Mouse (Mus musculus): ENCODE data around the gene Zfp605.
"Not testable (repeated sequence)": the region's sequence is repeated elsewhere in the genome, so short reads cannot be mapped to it uniquely, and the experiment has no call there.

Zfp605 gene

DNA sequence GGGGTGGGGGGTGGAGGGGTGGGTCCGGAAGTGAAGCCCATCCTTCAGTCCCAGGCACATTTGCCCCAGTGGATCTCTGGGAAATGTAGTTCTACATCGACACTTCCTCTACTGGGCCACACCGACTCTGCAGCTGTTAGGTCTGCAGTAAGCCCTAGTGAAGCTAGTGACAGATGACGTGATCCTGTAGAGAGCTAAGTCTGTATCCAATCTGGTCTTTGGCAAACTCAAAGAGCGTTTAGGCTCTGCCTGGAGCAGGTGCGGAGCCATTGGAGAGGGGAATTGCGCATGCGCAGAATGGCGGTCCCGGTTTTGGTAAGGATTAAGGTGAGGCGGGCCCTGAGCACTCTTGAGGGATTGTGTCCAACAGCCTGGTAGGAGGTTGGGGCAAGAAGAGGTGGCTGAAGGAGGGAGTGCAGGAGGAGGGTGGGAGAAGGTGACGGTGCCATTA lies at the start of gene Zfp605:
Gene Zfp605, plus strand, starts transcription at position 102 of the 451 bp plus-strand sequence.
- DNase-seq (ENCODE audit: low spot score in 2 of 2), result peak; percentile 79 to 89

DNA sequence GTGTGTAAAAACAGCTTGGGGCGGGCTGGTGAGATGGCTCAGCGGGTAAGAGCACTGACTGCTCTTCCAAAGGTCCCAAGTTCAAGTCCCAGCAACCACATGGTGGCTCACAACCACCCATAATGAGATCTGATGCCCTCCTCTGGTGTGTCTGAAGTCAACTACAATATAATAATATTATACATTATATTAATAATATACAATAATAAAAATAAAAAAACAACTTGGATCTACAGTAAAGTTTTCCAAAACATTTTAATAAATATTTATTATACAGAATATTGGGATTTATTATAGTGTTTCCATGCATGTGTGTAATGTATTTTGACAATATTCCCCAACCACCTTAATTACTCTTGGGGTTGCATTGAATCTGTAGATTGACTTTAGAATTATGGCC lies 37.5 kb upstream of the Zfp605 start, which contains the start of gene Gm17655:
Gene Gm17655, minus strand, starts transcription at position 101 of the 400 bp plus-strand sequence.
- DNase-seq (ENCODE audit: low spot score in 2 of 2), result not testable (repeated sequence)

DNA sequence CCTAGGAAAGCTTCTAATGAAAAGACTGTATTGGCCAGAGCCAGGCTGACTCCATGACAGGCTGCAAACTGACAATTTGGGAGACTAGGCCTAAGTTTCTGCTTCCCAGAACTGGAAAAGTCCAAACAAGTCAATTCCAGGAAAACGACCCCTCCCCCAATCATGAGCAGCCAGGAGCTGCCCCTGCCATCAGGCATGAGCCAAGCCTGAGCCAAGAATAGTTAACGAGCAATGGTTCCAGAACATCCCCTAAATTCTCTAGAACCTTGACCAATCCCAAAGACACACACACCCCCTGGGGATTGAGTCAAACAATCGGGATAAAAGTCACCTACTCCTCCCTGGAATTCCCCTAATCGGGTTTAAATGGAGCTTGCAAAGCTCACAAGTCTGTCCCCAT lies 26.9 kb upstream of the Zfp605 start:
- no peak for DNase-seq (ENCODE audit: low spot score in 2 of 2)

DNA sequence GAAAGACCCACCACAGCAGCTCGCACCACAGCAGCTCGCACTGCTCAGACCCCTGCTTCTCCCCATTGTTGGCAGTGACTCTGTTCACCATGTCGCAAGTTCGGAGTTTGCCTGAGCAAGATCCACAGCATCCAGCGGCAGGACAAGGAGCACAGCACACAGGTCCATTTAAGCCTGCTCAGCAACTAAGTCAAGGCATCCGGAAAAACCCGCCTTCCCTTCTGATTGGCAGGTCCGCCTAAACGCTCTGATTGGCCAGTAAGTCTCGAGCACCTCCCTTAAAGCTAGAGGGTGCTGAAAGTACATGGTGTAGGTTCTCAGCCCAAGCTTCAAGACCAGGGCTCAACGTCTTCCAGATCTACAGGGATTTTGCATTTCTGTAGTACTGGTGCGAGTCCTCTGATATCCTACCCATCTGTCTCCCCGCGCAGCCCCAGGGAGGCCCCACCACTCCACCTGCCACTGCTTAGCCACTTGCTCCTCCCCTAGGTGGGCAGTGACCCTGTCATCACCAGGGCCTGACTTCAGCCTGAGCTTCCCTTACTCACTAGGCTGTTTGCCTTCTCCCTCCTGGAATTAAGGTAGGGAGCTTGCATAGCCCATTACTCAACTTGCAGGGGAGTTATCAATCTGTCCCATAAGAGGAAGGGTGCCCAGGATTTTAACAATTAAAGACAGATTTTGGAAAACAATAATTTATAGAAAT lies 23.6 kb upstream of the Zfp605 start:
- DNase-seq (ENCODE audit: low spot score in 2 of 2), result no peak

DNA sequence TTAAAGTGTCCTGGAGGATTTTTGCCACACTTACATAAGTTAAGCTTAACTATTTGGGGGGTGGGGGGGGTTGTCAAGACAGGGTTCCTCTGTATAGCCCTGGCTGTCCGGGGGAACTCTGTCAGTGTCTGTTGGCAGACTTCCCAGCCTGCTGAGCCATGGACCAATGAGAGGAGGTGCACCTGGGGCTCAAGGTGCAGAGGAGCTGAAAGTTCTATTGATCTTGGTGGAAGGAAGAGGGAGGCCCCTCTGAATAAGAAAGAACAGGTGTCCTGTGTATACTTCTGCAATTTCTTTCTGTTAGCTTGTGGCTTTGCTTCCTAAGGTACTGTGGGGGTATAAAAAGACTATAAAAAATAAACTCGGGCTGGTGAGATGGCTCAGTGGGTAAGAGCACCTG lies 18.3 kb upstream of the Zfp605 start:
- DNase-seq (ENCODE audit: low spot score in 2 of 2), result no peak

DNA sequence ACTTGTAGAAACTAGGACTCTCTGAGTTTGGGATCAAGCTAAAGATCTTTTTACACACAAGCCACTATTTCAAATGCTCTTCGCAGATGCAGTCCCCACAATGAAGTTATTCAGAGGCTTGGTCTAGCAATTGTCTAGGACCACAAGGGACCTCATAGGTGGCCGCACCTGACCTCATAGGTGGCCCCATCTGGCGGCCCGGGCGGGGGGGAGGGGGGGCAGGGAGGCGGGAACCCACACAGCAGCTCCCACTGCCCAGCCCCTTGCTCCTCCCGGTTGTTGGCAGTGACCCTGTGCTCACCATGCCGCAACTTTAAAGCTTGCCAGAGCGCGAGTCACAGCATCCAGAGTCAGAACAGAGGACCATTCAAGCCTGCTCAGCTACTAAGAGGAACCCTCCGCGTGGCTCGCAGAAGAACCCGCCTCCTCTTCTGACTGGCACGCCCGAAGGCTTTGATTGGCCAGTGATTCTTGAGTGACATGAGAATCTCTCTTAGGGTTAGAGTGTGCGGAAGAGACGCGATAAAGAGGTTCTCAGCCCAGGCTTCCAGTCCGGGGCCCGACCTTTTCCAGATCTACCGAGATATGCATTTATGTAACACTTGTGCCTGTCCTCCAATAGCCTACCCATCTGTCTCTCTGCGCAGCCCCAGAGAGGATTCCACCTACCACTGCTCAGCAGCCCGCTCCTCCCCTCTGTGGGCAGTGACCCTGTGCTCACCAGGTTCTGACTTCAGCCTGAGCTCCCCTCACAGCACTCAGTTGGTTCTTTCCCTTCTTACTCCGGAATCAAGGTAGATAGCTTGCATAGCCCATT lies 15.7 kb upstream of the Zfp605 start, which contains the start of gene Gm35315:
Gene Gm35315, minus strand, starts transcription at position 391 of the 817 bp plus-strand sequence.
- DNase-seq (ENCODE audit: low spot score in 2 of 2), result peak; percentile 63 to 79

DNA sequence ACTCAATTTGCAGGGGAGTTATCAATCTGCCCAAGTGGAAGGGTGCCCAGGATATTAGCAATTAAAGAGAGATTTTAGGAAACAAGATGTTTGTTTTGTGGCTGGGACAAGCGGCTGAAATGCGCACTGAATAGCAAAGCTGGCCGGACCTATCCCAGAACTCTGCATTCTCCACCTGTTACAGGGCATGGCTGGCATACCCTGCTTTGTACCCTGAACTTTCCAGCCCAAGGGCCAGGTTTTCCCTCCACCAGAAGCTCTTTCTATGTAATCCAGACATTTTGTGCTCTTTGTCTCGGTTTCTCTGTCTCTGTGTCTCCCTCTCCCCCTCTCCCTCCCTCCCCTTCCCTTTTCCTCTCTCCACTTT lies 15.1 kb upstream of the Zfp605 start:
- no peak for DNase-seq (ENCODE audit: low spot score in 2 of 2)

DNA sequence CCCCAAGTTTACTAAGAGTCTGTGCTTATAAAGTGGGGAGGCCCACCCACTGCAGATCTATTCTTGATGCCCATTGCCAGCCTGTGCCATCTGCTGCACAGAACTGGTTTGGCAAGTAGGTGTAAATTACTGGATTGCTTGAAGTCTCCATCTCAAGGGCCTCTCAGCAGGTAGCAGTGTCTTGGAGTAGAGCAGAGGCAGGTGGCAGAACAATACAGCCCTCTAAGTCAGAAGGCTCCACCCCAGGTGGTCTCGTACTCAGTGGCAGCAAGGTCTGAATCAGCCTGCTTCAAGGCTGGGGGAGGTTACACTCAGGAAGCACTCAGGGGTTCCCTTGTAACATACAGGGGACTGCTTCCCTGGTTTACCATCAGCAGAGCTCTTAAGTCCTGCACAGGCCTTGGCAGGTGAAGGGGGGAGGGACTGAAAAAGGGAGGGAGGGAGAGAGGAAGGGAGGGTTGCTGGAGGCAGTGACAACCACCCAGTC lies 10.9 kb upstream of the Zfp605 start:
- no peak for DNase-seq (ENCODE audit: low spot score in 2 of 2)

DNA sequence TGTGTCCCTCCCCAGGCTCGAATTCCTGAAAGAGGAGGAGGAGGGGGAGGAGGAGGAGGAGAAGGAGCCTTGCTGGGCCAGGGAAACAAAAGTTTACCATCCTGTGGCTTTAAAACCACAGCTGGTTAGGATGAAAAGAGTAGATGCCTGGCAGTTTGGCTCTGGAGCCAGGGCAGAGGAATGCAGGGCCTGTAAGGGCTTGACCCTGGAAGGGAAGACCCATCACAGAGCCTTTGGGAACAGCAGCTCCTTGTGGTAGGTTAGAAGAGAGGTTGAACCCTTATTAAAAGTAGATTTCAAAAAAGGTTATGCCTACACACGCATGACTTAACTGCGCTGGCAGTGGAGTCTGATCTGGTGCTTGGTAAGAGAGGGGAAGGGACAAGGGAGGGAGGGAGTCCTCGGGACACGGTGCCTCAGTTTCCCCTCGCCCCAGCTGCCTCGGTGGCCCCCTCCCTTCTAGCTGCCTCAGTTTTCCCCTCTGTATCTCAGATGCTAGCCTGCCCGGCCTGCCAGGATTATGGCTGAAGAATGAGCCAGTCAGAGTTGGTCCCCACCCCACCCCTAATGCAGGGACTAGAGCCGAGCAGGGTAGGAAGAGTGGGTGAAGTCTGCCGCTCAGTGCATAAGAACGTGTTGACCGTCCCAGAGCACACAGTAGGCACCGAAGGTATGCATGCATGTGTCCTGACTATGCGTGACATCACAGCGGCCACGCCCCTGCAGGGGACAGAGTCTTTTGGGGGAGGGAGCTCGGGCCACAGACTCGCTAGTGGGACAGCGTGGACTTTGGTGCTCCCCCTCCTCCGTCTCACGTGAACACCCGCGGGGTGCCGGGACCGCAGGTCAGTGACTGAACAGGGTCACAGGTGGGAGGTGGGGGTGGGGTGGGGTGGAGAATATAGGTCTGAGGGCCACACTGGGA lies 10.0 kb upstream of the Zfp605 start, which contains the start of gene Plcxd1:
Gene Plcxd1, plus strand, starts transcription at position 314 of the 925 bp plus-strand sequence.
- no peak for DNase-seq (ENCODE audit: low spot score in 2 of 2)

DNA sequence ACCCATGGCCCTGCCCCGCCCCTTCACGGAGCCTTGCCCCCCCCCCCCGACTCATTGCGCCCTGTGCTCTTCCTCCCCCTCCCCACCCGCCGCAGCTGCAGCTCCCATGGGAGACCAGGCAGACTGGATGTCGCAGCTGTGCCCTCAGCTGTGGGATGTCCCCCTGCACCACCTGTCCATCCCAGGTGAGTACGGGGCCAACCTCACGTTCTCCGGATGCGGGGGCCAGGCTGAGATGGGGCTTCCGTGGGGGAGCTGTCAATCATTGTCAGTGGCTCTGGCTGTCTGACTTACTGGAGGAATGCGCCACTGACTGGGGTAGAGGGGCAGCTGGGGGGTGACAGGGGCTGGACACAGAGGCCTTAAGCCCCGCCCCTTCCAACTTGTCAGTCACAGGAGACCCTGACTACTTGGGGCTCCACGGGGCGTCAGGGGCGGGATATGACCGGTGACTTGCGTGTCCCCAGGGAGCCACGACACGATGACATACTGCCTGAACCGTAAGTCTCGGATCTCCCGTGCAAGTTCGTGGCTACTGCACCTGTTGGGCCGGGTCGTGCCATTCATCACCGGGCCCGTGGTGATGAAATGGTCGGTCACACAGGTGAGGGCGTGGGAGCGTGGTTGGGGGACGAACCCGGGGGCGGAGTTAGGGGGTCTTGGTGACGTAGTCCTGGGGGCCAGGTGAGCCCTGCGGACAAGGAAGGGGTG lies 8.8 kb upstream of the Zfp605 start:
- no peak for DNase-seq (ENCODE audit: low spot score in 2 of 2)

DNA sequence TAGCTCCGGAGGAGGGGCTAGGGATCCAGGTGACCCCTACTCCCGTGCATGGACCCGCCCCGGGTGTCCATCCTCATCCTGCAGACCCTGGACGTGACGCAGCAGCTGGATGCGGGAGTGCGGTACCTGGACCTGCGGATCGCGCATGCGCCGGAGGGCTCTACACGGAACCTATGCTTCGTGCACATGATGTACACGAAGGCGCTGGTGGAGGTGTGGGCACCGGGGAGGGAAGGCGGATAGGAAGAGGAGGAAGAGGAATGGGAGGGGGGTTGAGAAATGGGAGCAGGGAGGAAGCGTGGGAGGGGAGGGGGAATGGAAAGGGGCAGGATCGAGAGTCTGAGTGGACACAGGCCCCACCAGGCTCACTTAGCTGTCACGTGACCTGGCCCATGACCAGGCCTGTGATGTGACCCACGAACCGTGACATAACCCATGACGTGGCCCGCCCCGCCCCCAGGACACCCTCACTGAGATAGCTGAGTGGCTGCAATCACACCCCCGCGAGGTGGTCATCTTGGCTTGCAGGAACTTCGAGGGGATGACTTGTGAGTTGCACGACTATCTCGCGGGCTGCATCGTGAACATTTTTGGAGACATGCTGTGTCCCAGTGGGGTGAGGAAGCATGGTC lies 8.1 kb upstream of the Zfp605 start:
- DNase-seq (ENCODE audit: low spot score in 2 of 2), result no peak

DNA sequence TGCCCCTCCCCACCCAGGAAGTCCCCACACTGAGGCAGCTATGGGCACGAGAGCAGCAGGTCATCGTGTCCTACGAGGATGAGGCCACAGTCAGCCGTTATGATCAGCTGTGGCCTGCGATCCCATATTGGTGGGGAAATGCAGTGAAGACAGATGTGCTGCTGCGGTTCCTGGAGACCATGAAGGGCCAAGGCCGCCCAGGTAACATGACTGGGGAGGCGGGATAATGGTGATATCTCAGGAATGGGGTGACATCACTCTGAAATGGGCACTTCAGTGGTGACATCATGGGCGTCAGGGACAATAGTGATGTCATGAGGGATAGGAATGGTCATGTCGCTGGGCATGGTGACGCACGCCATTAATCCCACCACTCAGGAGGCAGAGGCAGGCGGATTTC lies 7.5 kb upstream of the Zfp605 start:
- DNase-seq (ENCODE audit: low spot score in 2 of 2), result no peak

DNA sequence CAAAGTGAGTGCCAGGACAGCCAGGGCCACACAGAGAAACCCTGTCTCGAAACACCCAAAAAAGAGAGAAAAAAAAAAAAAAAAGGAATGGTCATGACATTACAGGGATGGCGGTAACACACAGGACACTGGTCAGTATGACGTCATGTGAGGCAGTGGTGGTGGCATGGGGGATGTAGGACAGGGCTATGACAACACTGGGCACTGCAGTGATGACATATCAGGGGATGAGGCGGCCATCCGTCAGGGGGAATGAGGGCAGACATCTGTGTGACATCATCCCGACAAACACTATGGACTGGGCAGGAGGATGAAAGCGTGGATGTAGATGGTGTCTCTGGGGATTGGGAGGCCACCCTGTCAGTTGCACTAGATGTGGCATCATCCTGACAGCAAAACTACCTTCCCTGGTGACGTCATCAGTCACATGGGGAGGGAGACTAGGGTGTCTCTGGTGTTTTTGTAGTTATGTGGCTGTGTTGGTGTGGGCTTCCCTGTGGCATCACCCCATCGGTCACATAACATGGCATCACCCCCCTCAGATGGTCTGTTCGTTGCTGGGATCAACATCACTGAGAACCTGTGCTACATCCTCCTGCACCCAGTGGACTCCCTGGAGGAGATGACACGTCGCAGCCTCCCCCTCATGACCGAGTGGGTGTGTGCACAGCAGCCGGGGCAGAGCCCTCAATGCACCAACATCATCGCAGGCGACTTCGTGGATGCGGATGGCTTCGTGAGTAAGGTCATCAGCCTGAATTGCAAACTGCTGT lies 6.9 kb upstream of the Zfp605 start:
- DNase-seq (ENCODE audit: low spot score in 2 of 2), result no peak

DNA sequence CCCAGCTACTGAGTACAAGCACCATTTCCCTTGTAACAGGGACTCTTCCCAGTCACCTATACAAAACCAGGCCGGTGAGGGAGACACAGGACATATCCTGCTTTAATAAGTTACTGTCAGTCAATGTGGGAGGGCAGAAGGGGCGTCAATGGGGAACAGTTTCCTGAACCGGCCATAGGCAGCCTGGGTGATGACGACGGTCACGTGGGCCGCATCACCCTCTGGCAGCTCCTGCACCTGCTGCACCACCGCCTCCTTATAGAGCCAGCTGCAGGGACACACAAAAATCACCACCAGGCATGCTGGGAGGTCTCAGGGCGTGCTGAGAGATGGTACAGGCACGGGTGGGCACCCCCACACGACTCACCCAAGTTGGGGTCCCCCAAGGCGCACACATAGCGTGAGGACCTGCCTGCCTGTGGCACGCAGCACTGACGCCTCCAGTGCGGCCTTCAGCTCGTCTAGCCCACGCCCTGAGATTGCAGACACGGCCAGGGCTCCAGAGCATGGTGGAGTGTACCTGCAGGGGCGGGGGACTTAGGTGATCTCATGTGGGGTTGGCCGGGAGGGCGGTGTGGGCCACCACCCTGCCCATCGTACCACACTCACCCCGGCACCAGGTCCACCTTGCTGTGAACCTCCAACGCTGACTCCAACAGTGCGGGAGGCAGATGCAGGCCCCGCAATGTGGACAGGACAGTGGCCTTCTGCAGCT lies 5.8 kb upstream of the Zfp605 start:
- DNase-seq (ENCODE audit: low spot score in 2 of 2), result no peak

DNA sequence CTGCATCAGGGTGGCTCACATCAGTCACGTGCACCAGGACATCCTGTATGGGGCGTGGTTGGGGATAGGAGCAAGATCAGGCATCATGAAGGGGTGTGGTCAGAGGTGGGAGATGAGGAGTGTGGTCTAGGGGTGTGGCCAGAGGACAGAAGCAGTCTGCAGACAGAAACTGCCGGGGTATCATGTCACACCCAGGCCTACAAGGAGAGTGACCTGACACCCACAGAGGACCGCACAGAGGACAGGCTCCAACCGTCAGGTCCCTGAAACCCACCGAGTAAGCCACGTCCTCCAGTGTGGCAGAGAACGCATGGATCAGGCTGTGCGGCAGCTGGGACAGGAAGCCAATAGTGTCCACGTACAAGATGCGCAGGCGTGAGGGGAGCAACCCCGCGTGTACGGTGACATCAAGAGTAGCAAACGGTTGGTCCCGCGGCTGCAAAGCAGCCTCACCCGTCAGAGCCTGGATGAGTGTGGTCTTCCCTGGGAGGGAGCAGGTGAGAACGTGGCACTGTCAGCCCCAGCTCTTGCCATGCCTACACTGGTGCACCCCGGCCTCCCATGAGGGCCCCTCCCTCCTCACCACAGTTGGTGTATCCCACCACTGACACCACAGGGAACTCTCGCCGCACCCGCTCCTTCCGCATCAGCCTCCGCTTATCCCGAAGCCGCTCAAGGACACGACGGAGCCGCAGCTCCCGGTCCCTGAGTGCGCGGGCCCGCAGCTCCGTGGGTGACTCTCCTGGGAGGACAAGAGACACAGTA lies 5.1 kb upstream of the Zfp605 start:
- no peak for DNase-seq (ENCODE audit: low spot score in 2 of 2)

DNA sequence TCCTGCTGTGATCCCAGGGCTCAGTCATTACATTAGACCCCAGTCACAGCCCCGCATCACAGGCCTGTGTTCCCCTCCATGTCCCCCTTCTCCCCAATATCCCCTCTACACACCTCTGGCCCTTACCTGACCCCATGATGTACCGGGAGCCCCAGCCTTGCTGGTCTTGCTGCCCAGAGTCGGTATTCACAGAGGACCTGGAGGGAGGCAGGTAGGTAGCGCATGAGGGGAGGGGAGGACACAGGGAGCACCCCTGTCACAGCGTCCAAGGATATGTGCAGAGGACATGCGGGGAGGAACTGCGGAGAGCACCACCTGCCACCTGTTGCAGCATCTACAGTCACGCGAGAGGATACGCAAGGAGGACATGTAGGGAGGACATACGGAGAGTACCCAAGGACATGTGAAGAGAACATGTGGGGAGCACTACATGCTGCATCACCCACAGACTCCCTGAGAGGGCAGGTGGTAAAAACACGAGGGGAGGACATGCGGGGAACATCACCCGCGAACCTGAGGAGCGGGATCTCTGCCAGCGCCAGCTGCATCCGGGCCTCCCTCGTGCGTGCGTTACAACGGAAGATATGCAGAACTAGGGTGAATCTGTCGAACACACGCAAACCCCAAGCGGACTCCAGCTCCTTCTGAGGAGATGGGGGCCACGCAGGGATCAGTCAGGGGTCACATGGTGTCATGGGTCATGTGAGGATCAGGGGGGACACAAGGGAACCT lies 3.6 kb upstream of the Zfp605 start:
- no peak for DNase-seq (ENCODE audit: low spot score in 2 of 2)

DNA sequence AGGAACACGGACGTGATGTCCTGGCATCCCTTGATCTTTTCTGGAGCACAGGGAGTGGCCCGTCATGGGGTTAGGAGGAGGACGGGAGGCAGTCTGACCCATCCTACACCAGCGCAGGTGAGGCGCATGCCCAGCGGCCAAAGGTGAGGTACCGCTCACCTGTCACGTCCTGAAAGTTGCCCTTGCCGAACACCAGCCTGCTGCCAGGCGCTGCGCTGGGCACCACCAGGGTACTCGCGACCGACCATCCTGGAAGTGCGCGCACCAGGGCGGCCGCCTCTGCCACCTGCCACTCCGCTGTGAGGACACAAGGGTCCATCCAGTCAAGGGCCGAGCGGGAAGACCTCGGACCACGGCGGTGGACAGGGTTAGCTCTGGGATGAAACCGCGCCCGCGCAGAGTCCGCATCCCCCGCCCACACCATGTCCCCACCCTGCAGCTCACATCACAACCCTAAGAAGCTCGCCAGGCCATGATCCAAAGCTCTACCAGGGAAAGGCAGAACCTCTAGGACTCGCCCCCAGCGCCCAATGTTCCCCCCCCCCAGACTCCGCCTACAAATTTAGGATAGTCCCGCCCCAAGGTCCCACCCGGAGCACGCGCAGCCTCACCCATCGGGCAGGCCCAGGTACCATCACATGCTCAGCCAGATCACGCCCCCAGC lies 2.9 kb upstream of the Zfp605 start:
- peak in 1 of 2 experiments; percentile 48 for DNase-seq (ENCODE audit: low spot score in 2 of 2)
